Mouse (Mus musculus) small intestine, adult 2 months (tissue): ENCODE data around the gene Tmem97.

Experiments
- CTCF ChIP-seq: fragments of 200-500 bp; IDR thresholded peaks from 2 replicates; pipeline ENCODE4 v1.5.1; 2012; ENCODE audit warnings: low read depth, mild to moderate bottlenecking, control low read depth, inconsistent platforms, low read length, moderate library complexity, mixed read lengths; ENCODE audit not compliant: insufficient replicate concordance, insufficient read length; ENCODE audit errors: extremely low read depth
- POLR2A ChIP-seq: fragments of 200-500 bp; IDR thresholded peaks from 2 replicates; pipeline ENCODE4 v1.6.1; 2012; ENCODE audit warnings: low read depth, mild to moderate bottlenecking, control low read depth, inconsistent platforms, low read length, moderate library complexity

- no peak for TF ChIP-seq CTCF
- TF ChIP-seq POLR2A, result no peak
These were observed 53.5 kb downstream of the Tmem97 start for GRCm38 (mm10) chr11:78497071-78497541.
